Mouse (Mus musculus) layer of hippocampus, adult 11-12 months (tissue): ENCODE data around the gene Gna14.

Experiments used
- DNase-seq: peaks from one replicate; pipeline ENCODE4 v3.0.0; 2022; ENCODE audit warnings: low spot score

Gna14 gene

GRCm38 (mm10) chr19:16456181-16456580 lies 20.6 kb downstream of the Gna14 start:
- DNase-seq = no peak

- DNase-seq = no peak
These were observed 21.6 kb downstream of the Gna14 start for GRCm38 (mm10) chr19:16457127-16457526.

GRCm38 (mm10) chr19:16459317-16459716 lies 23.8 kb downstream of the Gna14 start:
- no peak for DNase-seq

DNA sequence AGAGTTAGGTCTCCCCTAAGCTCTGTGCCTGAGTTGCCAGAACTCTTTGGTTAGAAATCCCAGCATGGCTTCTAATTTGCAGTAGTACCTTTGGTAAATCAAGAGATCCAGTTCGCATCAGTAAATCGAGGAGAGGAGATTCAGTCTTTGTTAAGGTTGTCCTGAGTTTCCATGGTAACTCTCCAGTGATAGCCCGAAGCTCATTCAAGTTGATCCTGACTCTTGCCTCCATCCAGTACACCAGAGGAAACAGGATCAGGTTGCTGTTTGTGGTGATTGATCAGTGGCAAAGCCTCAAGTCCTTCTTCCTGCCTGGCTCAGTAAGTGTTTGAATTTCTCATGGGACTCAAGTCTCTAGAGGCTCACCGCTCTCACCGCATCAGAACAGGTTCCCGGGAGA lies 24.7 kb downstream of the Gna14 start:
- DNase-seq = no peak

DNA sequence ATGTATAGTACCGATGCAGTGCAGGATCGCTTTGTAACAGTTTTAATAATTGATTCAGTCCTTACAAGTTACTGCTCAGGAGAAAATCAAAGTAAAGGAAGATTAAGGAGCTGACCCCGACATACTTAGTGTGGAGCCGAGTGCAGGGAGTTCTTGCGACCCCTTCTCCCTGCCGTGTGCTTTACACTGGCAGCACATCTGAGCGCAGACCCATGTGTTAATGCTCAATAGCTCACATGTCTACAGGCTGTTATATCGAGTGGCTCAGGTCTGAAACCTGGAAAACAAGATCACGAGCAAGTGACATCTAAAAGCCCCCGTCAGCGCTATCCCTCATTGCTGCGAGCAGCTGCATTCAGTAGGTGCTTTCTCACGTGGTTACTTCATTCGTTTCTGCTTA lies 25.3 kb downstream of the Gna14 start:
- DNase-seq = no peak

DNA sequence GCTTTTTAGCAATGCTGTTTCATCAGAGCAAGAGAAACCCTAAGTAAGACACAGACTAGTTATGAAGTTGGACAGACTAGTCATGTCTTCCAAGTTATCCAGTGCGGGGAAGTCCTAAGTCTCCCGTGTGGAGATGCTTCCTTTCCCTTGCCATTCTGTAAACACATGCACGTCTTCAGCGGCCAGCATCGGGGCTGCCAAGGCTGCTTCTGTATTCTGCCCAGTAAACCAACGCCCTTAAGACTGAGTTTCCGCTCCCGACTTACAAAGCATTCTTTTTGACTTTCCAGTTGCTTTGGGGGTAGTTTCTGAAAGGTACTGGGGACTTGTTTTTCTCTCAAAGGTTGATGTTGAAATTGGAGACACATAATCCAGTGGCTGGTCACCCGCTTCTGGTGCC lies 26.9 kb downstream of the Gna14 start:
- no peak for DNase-seq

DNA sequence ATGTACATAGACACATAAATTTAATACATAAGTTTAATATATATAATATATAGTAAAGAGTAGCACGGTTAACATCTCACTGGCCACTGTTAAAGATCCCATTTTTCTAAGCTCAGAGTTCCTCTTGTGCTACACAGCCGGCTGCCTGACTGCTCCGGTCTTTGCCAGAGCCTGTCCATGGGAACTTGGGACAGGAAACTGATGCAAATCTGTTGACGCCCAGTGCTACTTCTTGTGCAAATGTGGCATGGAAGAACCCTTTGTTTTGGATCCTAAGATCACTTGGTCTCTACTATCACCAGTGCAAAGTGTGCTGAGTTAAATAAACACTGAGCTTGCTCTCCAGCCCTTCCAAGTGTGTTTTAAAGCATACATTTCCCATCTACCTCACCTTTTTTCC lies 29.2 kb downstream of the Gna14 start:
- DNase-seq = no peak

DNA sequence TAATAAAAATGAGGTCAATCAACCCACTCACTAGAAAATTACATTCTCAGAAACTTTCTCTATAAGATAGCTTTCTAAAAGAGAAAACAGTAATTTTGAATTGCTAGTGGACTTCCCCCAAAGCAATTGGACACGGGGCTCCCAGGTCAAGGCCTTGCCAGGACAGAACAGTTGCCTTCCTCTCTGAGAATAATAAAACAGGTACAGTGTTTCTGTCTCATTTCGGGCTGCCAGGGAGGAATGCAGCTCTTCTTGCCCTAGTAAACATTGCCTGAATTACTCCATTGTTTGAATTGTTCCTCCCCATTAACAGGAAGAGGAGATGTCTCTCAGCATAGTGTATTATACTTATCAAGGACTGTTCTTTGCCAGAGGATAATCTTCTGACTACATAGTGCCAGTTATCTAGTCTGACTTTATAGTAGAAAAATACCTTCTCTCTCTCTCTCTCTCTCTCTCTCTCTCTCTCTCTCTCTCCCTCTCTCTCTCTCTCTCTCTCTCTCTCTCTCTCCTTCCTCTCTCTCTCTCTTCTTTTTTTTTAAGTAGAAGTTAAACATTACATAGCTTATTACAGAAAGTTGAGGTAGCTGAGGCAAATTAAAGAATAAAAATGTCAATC lies 33.3 kb downstream of the Gna14 start:
- DNase-seq = no peak

DNA sequence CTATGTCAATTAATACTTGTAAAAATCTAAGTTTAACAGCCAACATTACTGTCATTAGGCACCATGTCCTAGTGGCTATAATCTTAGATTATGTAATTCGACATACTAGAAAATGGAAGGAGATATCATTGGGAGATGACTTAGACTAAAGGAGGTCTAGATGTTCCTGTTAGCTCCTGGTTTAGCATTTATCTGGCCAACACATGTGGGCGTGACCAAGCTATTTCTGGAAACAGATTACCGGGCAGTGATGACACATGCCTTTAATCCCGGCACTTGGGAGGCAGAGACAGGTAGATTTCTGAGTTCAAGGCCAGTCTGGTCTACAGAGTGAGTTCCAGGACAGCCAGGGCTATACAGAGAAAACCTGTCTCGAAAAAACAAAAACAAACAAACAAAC lies 37.1 kb downstream of the Gna14 start:
- DNase-seq = no peak

- DNase-seq = no peak
These were observed 41.9 kb downstream of the Gna14 start for GRCm38 (mm10) chr19:16477314-16477946.

GRCm38 (mm10) chr19:16478186-16478607 lies 42.6 kb downstream of the Gna14 start:
- DNase-seq = no peak

DNA sequence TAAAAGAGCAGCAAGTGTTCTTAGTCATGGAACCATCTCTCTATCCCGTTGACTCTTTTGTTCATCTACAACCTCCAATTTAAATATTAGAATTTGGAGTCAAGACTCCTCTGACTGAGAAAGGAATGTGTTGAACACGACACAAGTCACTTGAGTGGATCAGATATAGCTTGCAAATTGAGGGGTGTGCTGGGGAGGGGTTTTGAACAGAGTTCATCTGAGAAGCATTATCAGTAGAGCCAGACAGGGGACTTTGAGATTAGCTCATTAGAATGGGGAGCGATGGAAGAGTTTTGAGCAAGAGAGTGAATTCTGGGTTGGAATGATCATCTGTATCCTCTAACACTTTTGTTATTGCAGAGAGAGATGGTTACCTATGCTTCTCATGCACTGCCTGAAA lies 46.5 kb downstream of the Gna14 start:
- DNase-seq = no peak

- no peak for DNase-seq
These were observed 48.7 kb downstream of the Gna14 start for GRCm38 (mm10) chr19:16484237-16484636.

DNA sequence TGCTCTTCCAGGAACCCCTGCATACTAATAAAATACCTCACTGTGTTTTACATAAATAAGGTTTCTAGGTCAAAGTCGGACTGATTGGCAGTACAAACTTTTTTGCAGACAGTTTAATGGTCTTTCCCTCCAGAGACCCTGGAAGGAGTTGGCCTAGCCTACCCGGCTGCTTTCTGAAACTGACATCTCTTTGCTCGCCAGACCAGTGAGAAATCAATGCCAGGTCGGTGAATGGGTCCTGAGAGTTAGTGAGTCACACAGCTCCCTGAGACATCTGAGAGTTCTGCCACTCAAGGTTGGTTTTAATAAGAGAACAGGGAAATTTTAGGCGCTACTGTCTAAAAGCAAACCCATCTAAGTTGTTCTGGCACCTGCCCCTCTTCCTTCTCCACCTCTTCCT lies 49.1 kb downstream of the Gna14 start:
- DNase-seq = no peak

DNA sequence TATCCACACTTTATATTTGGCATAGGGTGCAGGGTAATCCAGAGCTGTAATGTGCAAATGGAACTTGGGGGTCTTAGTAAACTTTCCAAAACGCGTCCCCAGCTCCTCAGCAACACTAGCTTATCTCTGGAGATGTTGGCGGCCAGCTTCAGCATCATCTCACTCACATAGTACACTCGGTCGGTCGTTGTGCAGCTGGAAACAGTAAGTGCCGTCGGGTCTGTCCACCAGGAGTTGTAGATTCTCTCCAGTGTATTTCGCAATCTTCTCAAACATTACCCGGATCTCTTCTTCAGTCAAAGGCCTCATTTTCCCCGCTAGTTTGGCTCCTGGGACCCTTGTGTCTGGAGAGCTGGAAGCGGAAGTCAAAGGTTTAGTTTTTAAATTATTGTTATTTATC lies 55.2 kb downstream of the Gna14 start:
- no peak for DNase-seq

GRCm38 (mm10) chr19:16491497-16491896 lies 55.9 kb downstream of the Gna14 start:
- DNase-seq = no peak

DNA sequence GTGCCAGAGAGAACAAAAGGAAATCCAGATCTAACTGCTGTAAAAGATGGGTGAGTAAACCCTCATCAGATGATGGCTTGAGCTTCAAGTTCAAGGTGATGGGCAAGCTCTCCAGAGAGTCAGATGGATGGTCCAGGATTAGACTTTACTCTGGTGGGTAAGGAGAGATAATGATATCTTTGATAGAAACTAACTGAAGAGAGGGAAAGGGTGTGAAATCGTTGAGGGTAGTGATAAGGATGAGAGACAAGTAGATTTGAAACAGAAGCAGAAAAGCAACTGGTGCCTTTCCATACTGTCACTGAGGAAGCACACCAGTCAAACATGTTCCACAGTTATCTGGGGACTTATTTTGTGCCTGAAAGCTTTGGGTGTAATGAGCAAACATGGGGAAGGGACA lies 56.9 kb downstream of the Gna14 start:
- DNase-seq = no peak

GRCm38 (mm10) chr19:16494816-16495516 lies 59.4 kb downstream of the Gna14 start:
- DNase-seq = no peak

GRCm38 (mm10) chr19:16496016-16496415 lies 60.5 kb downstream of the Gna14 start:
- DNase-seq = no peak

DNA sequence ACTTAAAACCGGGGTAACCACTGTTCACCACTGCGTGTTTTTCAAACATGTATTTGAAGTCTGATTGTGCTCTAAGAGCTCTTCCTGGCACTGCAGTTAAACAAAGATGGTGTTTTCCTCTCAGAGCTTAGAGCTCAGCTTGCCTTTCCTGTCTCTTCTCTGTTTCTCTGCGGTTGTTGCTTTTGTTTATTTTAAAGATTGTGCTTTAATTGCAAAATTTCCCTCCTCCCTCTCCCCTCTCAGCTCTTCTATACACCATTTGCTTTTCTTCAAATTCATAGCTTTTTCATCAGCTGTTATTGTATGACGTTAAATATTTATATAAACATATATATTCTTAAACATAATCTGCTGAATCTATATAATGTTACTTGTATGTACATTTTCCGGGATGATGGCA lies 66.5 kb downstream of the Gna14 start:
- DNase-seq = no peak

DNA sequence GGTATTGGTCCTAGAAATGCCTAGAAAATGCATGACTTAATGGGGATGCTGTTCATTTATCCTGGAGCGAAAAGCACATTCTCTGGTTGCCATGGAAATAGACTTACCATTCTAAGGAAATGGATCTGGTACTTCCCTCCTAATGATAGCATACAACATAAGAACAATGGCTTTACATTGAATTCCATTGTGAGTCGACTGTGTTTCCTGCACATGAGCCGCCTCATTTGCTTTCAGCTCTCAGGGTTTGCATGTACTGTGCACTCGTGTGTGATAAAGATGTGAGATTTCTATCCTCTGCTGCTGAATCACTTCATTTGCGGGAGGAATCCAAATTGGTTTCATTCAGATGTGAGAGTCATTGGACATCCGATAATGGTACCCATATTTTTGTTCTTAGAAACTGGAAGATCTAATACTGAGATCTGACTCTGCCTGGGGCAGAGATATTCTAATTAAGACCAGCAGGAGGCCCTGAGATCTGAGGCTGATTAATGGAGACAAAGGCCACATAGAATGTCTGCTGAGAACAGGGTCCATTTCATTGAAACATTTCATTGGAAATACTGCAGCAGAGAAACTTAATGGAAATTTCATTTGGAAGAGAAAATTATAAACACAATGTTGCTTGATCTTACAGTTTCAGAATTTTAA lies 71.3 kb downstream of the Gna14 start:
- no peak for DNase-seq

DNA sequence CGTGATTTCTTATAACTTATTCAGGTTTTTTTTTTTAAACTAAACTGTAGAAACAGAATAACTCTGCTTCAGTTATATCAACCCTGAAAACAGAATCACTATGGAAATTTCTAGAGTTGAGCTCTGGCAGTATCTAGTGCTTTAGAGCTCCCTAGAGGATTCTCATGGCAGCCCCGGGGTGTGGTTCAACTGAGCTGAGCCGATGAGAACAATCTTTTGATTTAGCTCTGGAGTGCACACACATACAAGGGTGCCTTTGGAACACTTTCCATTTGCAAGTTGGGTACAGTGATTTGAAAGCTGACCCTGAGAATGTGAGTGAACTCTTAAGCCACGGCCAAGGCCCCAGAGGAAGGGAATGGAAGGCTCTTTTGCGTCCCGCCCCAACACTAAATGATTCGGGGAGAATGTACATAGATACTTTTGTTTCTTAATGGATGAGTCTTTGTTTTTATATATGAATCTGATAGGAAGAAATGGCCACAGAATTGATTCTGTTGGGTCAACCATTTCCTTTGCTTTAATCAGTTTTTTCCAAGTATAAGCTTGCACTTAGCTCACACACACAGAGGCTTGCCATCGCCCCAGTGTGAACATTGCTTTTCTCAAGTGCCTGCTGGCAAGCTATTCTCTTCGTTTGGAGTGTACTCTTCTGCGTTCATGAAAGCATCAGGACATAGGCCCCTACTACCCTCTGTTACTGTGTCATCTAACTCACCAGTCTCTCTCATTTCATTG lies 75.0 kb downstream of the Gna14 start:
- no peak for DNase-seq

- no peak for DNase-seq
These were observed 75.5 kb downstream of the Gna14 start for GRCm38 (mm10) chr19:16511081-16511420.
